Mouse (Mus musculus): ENCODE data around the gene Oma1.

The Oma1 gene

GRCm38 (mm10) chr4:103358941-103359448 is 45.4 kb downstream of the Oma1 start:
- DNase-seq (ENCODE audit: low spot score), result no peak

- no peak for DNase-seq (ENCODE audit: low spot score)
These were observed 68.6 kb downstream of the Oma1 start for GRCm38 (mm10) chr4:103382171-103382570.

DNA sequence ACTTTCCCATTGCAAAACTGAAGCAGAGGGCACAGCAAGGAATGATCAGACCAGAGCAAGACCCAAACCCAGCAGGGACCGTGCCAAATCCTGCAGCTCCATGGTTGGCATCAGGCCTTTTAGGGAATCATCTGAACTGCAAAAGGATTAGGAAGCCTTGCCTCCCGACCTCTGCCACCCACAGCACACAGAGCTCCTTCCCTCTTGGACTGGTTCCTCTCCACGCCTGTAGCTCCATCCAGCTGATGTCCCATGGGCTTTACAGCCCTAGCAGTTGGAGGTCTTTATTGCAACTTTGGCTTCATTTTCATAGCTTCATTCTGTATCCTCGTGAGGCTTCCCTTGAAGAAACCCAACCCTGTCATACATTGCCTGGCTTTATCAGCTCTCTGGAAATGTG is 71.4 kb downstream of the Oma1 start:
- no peak for DNase-seq (ENCODE audit: low spot score)

- DNase-seq (ENCODE audit: low spot score), result no peak
These were observed 72.5 kb downstream of the Oma1 start for GRCm38 (mm10) chr4:103385835-103386787.

DNA sequence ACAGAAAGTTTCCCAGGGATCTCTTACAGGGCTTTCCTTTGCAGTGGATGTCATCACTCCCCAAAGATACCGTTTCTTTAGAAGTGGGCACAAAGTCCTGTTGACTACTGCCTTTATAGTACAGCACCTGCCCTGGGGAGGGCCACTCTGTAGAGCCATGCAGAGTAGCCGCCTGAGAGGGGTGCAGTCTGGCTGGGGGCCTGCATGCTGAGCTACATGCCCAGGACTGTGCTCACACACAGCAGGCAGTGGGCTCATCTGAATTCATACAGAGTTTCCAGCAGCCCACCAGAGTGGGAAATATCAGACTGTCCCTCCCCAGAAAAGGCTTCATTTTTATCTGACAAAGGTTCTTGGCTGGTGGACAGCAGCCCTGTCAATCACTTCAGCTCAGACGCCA is 73.7 kb downstream of the Oma1 start:
- DNase-seq (ENCODE audit: low spot score), result no peak

DNA sequence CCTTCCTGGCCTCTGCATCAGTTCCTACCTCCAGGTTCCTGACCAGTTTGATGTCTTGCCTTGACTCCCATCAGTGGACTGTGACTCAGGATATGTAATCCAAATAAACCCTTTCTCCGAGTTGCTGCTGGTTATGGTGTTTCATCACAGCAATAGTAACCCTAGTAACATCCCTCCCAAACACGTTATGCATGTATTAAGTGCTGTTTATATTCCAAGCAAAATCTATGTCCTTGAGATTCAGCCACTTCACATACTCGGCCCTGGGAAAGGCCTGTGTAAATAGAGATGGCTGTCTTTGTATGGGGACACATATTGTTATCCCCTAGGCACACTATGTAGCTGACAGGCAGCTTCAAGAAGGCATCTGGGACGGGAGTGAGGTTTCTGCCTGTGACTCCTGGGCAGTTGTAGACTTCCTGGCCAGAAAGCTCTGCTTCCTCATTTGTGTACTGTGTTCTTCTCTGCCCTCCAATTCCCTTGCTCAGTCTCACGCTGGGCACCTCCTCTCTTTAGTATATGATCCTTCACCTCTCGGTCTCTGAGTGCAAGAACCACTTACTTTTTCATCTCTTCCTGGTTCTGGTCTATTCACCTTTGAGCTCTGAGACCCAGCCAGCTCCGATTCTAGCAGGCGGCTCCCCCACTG is 75.0 kb downstream of the Oma1 start:
- DNase-seq (ENCODE audit: low spot score), result no peak

DNA sequence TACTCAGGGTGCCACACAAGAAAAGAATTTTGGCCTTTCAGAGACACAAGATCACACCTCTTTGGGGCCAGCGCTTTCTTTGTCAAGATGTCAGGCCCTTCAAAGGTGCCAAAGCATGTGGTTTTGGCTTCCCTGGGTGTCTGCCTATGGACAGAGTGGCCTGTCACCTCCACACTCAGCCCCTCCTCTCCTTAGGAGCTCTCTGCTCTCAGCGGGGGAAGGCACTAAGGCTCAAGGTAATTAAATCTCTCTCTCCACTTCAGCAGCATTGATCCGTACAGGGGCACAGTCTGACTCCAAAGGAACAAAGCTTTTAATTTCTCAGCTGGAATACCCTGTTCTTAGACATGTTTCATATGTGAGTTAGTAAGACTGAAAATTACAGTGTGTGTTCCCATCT is 76.0 kb downstream of the Oma1 start:
- no peak for DNase-seq (ENCODE audit: low spot score)

DNA sequence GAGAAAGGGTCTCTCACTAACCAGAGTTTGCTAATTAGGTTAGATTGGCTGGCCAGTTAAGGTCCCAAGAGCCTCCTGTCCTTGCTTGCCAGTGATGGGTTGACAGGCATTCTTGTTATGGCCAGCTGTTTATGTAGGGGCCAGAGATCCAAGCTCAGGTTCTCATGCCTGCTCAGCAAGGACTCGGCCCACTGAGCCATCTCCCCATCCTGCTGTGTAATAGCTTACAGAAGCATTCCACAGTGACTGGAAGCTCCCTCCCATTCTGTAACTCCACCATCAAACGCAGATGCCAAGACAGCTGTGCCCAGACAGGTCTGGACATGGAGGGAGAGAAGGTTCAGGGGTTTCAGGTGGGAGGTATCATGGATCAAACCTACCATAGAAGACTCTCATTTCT is 76.9 kb downstream of the Oma1 start:
- DNase-seq (ENCODE audit: low spot score), result no peak

DNA sequence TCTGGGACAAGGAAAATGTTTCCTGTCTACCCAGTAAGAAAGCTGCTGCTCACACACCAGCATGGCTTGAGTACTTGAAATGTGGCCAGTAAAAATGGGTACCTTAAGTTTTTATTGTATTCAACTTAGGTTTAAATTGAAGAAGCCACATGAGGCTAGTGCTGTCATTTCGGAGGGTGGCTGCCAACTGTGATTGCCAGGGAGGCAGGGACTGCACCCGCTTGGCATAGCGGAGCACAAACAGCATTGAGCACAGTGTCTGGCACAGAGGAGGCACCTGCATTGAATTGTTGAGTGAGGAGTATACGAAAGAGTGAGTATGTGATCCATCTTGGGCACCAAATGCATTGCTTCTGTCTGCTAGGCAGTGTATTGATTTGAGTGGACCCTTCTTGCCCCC is 81.5 kb downstream of the Oma1 start:
- DNase-seq (ENCODE audit: low spot score), result no peak

- DNase-seq (ENCODE audit: low spot score), result no peak
These were observed 82.3 kb downstream of the Oma1 start for GRCm38 (mm10) chr4:103395905-103396304.

DNA sequence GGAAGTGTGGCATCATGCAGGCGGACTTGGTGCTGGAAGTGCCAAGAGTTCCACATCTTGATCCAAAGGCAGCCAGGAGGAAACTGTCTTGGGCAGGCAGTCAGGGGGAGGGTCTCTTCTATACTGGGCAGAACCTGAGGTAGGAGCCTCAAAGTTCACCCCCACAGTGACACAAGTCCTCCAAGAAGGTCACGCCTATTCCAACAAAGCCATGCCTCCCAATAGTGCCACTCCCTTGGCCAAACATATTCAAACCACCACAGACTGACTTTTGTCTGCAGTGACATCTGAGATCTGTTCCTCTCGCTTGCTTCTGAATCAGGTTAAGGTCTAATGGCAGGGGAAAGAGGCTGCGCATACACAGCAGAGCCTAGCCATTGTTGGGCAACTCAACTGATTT is 83.3 kb downstream of the Oma1 start:
- DNase-seq (ENCODE audit: low spot score), result no peak

DNA sequence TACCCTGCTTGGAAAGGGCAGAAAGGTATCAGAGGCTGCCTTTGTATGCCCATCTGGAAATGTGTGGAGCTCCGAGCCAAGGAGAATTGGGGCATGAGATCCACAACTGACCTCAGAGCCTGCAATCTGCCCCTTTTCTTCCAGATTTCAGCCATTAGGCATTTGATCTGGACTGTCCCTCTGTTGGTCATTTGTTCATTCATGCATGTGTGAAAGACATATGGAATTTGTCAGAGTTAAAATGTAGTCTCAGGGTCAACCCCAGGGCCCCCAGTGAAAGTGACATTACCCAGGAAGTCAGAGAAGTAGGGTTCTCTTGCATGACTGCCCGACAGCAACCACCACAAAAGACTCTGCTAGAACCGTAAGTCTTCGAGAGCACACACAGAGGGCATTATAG is 89.0 kb downstream of the Oma1 start:
- DNase-seq (ENCODE audit: low spot score), result no peak

DNA sequence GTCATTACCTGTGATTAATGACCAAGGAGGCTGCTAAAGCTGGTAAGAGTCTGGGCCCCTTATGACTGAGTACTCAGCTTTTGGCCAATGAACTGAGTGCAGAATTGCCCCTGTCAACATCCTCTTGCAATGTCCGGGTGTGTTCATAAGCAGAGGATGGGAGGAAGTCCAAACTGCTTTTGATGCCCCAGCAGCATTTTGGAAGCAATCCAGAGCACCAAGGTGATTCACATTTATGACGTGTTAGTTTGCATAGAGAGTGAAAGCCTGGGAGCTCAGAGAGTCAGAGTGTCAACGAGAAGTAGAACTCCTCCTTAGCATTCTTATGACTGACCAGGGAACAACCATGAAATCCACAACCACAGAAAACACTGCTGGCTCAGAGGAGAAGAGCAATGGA is 91.7 kb downstream of the Oma1 start:
- DNase-seq (ENCODE audit: low spot score), result no peak

GRCm38 (mm10) chr4:103410217-103410799 is 96.7 kb downstream of the Oma1 start:
- DNase-seq (ENCODE audit: low spot score), result no peak
